Mouse (Mus musculus) gastrocnemius, adult 2 months (tissue): Measurements from ENCODE around the gene Glipr2. TPM values are rescaled to one million over a fixed set of nuclear protein-coding genes. Genes with fewer than 3 reads are reported as not detected.

Source experiments
- DNase-seq: peaks from one replicate; pipeline ENCODE4 v3.0.0; 2022
- H3K27ac ChIP-seq: fragments of 200-600 bp; 2 replicates; pipeline ENCODE4 v1.8.1; 2022; ENCODE audit warnings: mild to moderate bottlenecking
- H3K4me3 ChIP-seq: fragments of 200-600 bp; 2 replicates; pipeline ENCODE4 v1.8.1; 2022; ENCODE audit warnings: mild to moderate bottlenecking, moderate library complexity
- CTCF ChIP-seq: fragments of 200-600 bp; IDR thresholded peaks from 2 replicates; pipeline ENCODE4 v1.8.1; 2022; ENCODE audit warnings: antibody characterized with exemption, mild to moderate bottlenecking, moderate library complexity
- intact Hi-C: fragments of 180-260 bp; cut with DNase I; formaldehyde crosslinking; loops from one replicate; pipeline ENCODE4 v1.15.1; 2025
- total RNA-seq, 2 experiments: library from RNA; stranded (reverse); gene quantifications; 2 replicates each; pipeline ENCODE4 v1.2.3; 2021

Glipr2 gene
- total RNA-seq, 2 experiments from 2014 or later, result 1.8 to 4.0 TPM

- Histone ChIP-seq H3K27ac (peak overlapping the region; percentile 62), H3K4me3 (no peak overlapping the region)
- DNase-seq, result peak; percentile 79
- intact Hi-C loops, result no loop called here
- TF ChIP-seq CTCF, result no peak
These were observed 16.4 kb downstream of the Glipr2 start for GRCm38 (mm10) chr4:43973526-43973981.

GRCm38 (mm10) chr4:43974914-43975616 lies 17.9 kb downstream of the Glipr2 start:
- intact Hi-C loops, result no loop called here
- H3K4me3 ChIP-seq, result no peak overlapping the region
- no peak overlapping the region for H3K27ac ChIP-seq
- TF ChIP-seq CTCF, result no peak
- no peak for DNase-seq

- Histone ChIP-seq H3K4me3 (no peak overlapping the region), H3K27ac (peak overlapping the region; percentile 57)
- intact Hi-C loops, result no loop called here
- no peak for TF ChIP-seq CTCF
- DNase-seq, result no peak
These were observed 19.1 kb downstream of the Glipr2 start for GRCm38 (mm10) chr4:43976223-43976740.

DNA sequence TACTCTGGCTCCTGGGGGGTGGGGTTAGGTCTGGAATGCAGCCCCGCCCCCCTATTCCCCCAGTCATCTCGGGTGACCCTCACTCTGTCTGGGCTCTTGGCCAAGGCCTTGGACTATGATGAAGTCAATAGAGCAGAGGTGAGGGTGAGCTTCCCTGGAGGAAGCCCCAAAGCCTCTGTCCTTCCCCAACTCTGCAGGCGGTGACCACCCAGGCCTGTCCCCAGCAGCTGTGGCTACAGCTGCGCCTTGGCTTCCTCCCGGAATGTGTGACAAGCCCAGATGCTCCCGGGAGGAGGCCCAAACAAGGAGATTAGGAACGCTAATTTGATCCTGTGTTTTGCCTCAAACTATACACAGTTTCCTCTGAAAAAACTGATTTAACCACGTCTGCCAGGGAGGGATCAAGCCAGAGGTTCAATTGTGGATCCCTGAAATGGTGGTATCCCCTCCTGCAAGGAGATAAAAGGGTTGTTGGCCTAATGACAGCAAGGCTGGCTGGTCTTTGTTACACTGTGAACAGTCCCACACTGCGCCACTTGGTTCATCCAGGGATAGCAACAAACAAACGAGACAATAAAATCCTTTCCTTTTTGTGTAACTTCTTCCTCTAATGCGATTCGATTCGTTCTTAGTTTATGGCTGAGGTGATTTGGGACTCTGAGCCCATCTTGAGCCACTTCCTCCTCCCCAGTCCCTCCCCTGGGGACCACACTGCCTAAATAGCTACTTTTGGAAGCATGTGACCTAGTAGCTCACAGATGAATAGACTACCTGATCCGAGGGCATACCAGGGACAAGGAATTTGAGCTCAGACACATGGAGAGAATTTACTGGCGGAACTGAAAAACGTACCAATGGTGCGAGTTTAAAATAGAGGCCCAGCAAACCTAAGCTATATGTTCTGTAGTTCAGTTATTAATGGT lies 21.6 kb downstream of the Glipr2 start:
- H3K27ac ChIP-seq, result peak overlapping the region; percentile 39
- TF ChIP-seq CTCF, result no peak
- intact Hi-C loops, result no loop called here
- H3K4me3 ChIP-seq, result no peak overlapping the region
- peak; percentile 71 for DNase-seq

DNA sequence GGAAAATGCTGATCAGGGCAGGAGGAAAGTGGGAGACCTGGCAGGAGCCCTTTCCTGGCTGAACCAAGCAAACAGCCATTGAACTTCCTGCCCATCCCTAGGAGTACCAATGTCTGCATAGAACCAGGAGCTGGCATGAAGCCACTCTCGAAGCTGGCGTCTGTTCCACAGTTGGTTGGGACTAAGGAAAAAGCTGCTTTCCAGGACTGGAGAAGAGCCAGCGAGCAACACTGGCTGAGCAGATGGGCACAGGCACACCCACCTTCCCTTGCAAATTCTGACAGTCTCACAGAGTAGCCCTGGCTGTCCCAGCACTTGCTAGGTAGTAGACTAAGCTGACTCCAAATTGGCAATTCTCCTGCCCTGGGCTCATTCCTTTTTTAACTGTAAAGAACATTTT lies 22.5 kb downstream of the Glipr2 start:
- DNase-seq, result peak; percentile 59
- no peak overlapping the region; the same call in 1 of the 2 replicates for H3K27ac ChIP-seq
- TF ChIP-seq CTCF, result no peak

DNA sequence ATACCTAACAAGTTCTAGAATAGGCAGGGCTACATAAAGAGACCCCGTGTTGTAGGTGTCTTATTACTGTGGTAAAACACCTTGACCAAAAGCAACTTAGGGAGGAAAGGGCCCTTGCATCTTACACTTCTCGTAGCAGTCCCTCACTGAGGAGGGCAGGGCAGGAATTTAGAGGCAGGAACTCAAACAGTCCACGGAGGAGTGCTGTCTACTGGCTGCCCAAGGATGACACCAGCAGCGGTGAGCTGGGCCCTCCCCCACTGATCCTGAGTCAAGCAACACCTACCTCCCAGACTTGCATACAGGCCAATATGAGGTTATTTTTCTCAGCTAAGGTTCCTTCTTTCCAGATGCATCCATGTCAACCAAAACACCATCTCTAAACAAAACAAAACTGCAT lies 23.0 kb downstream of the Glipr2 start:
- DNase-seq, result no peak
- no peak for TF ChIP-seq CTCF
- Histone ChIP-seq H3K27ac (no peak overlapping the region), H3K4me3 (no peak overlapping the region)
- intact Hi-C loops, result loop anchor here (10.0 kb wide), 1 partner anchor 235 kb away; no protein-coding TSS in a partner anchor

More for the DNA sequence above, 22.5 kb downstream of the Glipr2 start:
- no peak overlapping the region for H3K4me3 ChIP-seq
- intact Hi-C loops, result loop anchor here (10.0 kb wide), 1 partner anchor 235 kb away; no protein-coding TSS in a partner anchor

DNA sequence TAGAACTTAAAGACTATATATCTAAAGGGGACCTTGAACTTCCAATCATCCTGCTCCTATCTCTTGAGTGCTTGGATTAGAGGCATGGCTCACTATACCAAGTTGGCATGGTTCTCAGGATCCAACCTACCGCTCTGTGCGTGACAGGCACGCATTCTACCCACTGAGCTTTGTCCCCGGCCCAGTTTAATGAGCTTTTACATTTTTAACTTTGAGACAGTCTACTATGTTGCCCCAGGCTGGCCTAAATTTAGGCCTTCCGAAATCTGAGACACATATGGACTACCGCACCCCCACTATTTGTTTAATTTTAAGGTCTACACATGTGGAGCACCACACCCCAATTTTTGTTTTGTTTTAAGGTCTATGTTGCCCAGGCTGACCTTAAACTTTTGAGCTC lies 23.6 kb downstream of the Glipr2 start:
- Histone ChIP-seq H3K27ac (no peak overlapping the region), H3K4me3 (no peak overlapping the region)
- intact Hi-C loops, result loop anchor here (10.0 kb wide), 1 partner anchor 236 kb away; no protein-coding TSS in a partner anchor
- no peak for DNase-seq
- no peak for TF ChIP-seq CTCF

DNA sequence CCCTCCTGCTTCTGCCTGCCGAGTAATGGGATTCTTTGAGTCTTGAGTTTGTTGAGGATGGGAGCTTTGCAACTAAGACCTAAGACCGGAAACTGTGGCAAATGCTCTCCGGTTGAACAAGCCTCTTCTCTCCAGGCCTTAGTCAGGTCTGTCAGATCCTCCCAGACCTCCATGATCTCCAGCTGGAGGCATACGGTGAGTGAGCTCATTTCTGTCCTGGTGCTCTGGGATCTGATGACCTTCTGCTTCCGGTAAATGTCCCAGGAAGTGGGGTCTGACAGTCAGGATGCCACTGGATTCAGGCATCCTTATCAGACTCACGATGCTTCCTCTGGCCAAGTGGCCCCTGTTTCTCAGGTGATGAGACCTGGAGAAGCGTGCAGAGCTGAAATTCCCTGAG lies 24.1 kb downstream of the Glipr2 start:
- H3K4me3 ChIP-seq, result no peak overlapping the region
- no peak for DNase-seq
- H3K27ac ChIP-seq, result no peak overlapping the region
- intact Hi-C loops, result loop anchor here (10.0 kb wide), 1 partner anchor 236 kb away; no protein-coding TSS in a partner anchor
- no peak for TF ChIP-seq CTCF

DNA sequence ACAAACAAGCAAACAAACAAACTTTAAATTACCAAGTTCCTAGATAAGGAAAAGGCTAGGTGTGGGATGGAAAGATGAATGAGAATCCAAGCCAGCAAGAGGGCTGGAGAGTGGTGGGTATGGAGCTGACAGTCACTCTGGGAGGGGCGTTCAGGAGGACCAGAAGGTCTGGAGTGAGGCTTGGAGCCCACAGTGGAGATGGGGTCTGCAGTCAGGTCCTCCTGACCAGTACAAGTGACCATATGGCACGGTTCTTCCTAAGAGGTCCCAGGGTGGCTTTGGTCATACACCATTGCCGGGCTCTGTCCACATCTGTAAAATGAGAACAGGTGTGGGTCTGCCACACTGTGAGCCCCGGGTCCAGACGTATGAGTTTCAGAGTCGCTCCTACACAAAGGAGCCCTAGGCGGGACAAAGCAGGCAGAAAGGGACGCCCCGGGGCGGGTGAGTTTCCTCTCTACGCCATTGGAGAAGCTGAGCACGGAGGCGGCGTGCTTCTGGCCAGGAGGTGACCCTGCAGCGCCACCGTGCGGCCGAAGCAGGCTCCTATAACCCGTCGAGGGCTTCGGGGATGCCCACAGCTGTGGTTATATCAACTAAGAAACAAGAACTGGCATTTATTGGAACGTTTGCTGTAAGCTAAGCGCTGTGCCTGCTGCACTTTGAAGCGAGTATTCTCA lies 25.0 kb downstream of the Glipr2 start:
- Histone ChIP-seq H3K4me3 (peak overlapping the region; percentile 64), H3K27ac (peak overlapping the region; percentile 43)
- DNase-seq, result peak; percentile 95
- TF ChIP-seq CTCF, result peak; percentile 99
- intact Hi-C loops, result loop anchor here (1.0 to 10.0 kb wide), 3 partner anchors 56 to 237 kb away; no protein-coding TSS in a partner anchor

GRCm38 (mm10) chr4:43983181-43983580 lies 26.0 kb downstream of the Glipr2 start, which contains the start of gene Ccin:
Ccin (plus strand) TSS chr4:43983483.
- no peak for TF ChIP-seq CTCF
- DNase-seq, result no peak
- intact Hi-C loops, result loop anchor here (10.0 kb wide), 1 partner anchor 238 kb away; no protein-coding TSS in a partner anchor
- H3K27ac ChIP-seq, result peak within 1 kb of the TSS; percentile 43
- H3K4me3 ChIP-seq, result peak within 1 kb of the TSS; percentile 64

DNA sequence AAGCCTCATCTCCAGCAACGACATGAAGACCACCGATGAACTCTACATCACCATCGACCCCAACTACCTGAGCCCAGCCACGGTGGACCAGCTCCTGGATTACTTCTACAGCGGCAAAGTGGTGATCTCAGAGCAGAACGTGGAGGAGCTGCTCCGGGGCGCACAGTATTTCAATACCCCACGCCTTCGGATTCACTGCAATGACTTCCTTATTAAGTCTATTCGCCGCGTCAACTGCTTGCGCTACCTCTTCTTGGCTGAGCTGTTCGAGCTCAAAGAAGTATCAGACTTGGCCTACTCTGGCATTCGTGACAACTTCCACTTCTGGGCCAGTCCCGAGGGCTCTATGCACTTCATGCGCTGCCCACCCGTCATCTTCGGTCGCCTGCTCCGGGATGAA lies 26.6 kb downstream of the Glipr2 start:
- no peak for DNase-seq
- intact Hi-C loops, result loop anchor here (10.0 kb wide), 1 partner anchor 239 kb away; no protein-coding TSS in a partner anchor
- H3K4me3 ChIP-seq, result no peak overlapping the region
- H3K27ac ChIP-seq, result no peak overlapping the region
- no peak for TF ChIP-seq CTCF

DNA sequence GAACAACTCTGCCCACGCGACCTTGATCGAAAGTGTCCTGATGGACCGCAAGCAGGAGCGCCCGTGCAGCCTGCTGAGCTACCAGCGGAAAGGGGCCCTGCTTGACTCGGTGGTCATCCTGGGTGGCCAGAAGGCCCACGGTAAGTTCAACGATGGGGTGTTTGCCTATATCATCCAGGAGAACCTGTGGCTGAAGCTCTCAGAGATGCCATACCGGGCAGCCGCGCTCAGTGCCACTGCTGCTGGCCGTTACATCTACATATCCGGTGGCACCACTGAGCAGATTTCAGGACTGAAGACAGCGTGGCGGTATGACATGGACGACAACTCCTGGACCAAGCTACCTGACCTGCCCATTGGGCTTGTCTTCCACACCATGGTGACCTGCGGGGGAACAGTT lies 27.1 kb downstream of the Glipr2 start:
- no peak for TF ChIP-seq CTCF
- intact Hi-C loops, result loop anchor here (10.0 kb wide), 1 partner anchor 240 kb away; no protein-coding TSS in a partner anchor
- no peak for DNase-seq
- no peak overlapping the region for H3K27ac ChIP-seq
- H3K4me3 ChIP-seq, result no peak overlapping the region
